Mouse (Mus musculus): ENCODE results near the gene Sgcb.
"Not testable (repeated sequence)": the region's sequence is repeated elsewhere in the genome, so short reads cannot be mapped to it uniquely, and the experiment has no call there.

The Sgcb gene

DNA sequence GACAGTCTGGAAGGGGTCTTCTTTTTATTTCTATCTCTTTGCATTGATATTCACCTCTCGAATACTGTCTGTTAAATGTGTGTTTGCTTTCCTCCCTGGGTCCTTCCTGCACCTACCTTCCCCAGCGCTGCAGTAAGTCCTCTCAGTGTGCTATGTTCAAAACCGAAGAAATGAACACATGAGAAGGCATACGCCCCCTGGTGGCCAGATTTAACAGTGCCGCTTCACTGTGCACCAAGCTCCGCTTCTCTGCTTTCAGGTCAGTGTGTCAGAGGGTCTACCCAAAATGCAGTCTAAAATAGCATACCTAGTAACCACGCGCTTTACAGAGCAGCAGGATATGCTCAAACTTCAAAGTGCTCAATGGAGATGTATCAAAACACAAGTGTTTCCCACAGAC is 14.4 kb downstream of the Sgcb start:
- in situ Hi-C loops (cut with MboI) = loop anchor here (25.0 kb wide), 1 partner anchor 196 kb away; no protein-coding TSS in a partner anchor

DNA sequence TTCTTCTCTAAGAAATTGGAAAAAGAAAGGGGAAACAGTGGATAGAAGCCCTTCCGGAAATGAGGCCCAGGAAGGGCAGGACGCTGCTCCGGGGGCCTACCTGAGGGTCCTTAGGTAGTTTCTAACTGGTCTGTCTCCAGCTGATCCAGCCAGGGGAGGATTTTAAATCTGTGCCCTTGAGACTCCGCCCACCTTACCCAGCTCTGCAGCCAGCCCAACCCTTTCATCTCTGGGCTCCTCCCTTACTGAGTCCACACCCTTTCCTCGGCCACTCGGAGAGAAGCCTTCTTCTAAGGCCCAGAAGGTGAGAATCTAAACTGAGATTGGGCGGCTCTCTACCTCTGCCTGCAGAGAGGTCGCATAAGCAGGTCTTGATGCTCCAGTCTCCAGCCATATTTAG is 15.3 kb downstream of the Sgcb start, which contains the start of gene Lrrc66:
TSS of gene Lrrc66 (minus strand) at position 236 of the 400 bp plus-strand sequence.
- in situ Hi-C loops (cut with MboI) = loop anchor here (25.0 kb wide), 1 partner anchor 195 kb away; no protein-coding TSS in a partner anchor

DNA sequence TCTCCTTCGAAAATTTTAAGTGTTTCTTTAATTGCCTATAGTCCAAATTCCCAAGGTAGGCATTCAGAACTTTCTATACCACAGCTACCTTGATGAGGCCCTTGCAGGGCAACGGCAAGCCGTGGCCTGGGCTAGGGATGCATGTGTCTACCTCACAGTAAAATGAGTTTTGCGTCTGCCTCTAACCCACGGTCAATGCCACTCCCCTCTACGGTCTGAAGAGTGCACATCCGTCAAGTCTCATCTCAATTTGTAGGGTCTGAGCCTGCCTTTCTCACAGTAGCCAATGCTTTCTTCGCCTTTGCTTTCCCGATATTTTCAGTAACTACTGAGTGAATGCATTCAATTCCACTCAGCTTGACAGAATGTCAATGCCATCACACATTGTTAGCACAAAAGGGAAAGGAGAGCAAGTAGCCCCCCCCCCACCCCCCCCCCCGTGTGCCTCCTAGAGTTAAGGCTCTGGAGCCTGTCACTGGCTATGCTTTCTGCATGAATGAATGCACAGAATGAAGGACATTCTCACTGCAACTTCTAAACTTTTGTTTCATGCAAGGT is 16.5 kb downstream of the Sgcb start:
- in situ Hi-C loops (cut with MboI) = loop anchor here (25.0 kb wide), 1 partner anchor 194 kb away; no protein-coding TSS in a partner anchor

DNA sequence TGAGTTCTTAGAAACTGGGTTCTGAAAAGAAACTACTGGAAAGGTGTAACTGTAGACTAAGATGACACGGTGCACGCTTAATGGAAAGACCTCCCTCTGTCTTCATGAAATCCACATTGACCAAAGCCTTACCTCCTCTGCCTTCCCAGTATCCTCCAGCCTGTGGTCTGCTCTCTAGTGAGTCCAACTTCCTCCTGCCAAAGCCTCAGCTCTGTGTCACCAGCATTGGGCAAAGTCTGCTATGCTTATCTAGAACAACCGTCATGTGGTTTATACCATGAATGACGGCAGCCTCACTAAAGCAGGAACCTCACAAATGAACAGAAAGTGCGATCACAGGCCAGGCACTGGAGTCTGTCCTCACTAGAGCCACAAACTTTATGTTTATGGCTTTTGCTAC is 17.4 kb downstream of the Sgcb start:
- in situ Hi-C loops (cut with MboI) = loop anchor here (25.0 kb wide), 1 partner anchor 193 kb away; no protein-coding TSS in a partner anchor

- in situ Hi-C loops (cut with MboI) = loop anchor here (25.0 kb wide), 1 partner anchor 191 kb away; no protein-coding TSS in a partner anchor
Observed at GRCm38 (mm10) chr5:73627991-73628390, 19.6 kb downstream of the Sgcb start.

DNA sequence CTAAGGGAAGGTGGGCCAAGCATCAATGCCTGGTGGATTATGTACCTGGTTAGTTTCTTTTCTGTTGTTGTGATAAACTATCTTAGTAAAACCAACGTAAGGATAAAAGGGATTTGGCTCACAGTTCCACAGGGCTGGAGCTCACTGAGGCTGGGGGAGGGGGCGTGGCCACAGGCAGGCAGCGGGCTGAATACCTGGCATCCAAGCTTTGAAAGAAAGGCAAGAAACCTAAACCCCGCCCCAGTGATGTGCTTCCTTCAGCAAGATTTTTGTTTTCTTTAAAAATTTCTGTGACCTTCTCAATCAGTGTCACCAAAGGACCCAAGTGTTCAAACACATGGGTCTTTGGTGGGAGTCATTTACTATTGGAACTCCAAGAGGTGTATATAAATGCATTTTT is 20.0 kb downstream of the Sgcb start:
- in situ Hi-C loops (cut with MboI) = loop anchor here (25.0 kb wide), 1 partner anchor 190 kb away; no protein-coding TSS in a partner anchor

DNA sequence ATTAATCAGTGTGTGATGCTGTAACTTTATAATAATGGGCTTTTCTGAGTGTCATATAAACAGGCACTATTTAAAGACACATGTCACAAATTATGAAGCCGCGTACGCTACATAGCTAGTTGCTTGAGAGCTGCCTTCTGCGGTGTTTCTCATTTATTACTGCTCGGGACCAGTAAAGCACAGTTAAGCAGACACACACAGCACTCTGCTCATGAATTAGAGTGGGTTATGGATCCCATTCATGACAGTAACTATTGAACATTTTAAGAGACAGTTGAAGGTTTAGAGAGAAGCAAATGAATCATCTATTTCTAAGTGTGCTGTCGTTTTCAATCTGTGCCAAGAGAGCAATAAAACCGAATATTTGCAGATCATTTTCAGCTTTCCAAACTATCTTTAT is 20.7 kb downstream of the Sgcb start:
- in situ Hi-C loops (cut with MboI) = loop anchor here (25.0 kb wide), 1 partner anchor 190 kb away; no protein-coding TSS in a partner anchor

- in situ Hi-C loops (cut with MboI) = loop anchor here (25.0 kb wide), 1 partner anchor 188 kb away; no protein-coding TSS in a partner anchor
Observed at GRCm38 (mm10) chr5:73625505-73625904, 22.1 kb downstream of the Sgcb start.

DNA sequence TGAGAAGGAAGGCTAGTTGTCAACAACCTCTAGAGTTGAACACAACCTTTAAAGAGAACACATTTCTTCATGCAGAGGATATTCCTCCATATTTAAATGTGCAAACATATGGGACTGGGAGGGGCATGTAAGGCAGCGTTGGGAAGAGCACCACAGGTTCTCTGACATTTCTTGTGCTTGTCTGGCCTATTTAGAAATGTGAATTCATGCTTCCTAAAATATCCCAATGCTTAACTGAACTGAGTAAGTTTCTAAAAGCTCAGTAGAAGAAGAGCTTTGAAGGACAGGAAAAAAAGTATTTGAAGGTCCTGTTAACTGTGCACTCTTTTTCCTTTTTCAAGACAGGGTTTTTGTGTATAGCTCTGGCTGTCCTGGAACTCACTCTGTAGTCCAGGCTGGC is 28.6 kb downstream of the Sgcb start:
- in situ Hi-C loops (cut with MboI) = no loop called here

DNA sequence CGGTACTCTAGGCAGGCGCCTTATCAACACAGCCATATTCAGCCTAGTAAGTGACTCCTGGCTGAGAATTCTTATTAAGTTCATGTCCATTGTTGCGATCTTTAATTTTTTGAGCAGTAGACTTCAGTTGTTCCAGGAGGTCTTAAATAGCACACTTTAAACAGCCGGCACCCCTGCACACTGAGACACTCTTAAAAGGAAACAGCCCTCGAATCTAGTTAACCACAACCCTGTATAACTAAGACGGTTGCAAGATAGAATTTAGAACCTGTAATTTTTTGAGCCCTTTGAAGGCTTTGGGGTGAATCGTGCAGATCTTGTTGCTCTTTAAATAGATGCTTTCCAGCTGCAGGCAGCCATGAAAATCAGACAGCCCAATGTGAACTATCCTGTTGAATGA is 32.4 kb downstream of the Sgcb start:
- in situ Hi-C loops (cut with MboI) = no loop called here

DNA sequence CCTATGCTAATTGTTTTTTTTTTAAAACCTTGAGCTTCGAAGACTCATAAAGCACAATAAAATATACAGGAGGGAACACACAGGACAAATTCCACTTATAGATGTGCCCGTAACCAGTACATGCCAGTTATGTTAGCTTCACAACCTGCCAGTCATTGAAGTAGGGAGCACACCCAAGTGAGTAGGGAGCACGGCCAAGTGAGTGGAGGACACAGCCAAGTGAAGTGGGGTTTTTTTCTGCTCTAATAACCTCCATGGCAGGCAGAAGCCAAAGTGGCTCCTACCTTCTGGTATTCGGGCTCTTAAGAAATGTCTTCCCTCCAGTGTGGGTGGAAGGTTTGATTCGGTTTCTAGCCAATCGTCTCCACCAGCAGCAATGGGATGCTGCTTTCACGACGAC is 34.3 kb downstream of the Sgcb start:
- in situ Hi-C loops (cut with MboI) = no loop called here

DNA sequence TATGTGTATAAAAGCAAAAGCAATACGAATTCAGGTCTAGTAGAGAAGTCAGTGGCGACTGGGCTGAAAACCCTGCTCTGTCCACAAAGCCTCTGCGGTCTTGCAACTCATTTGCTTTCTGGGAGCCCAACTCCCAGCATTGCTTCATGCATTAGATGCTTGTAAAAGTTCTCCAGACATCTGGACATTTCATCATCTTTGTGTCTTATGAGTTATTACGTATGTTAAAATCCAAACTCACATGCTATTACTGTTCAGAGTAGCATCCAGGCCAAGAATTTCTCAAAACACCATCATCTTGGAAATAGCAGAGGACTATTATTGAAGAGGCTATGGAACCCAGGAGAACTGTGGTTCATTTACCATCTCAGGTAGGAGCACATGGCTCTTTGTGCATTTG is 36.5 kb downstream of the Sgcb start:
- in situ Hi-C loops (cut with MboI) = no loop called here

GRCm38 (mm10) chr5:73604964-73605363 is 42.6 kb downstream of the Sgcb start:
- in situ Hi-C loops (cut with MboI) = no loop called here

GRCm38 (mm10) chr5:73604542-73604941 is 43.0 kb downstream of the Sgcb start:
- in situ Hi-C loops (cut with MboI) = no loop called here

- in situ Hi-C loops (cut with MboI) = no loop called here
Observed at GRCm38 (mm10) chr5:73602865-73603264, 44.7 kb downstream of the Sgcb start.

- in situ Hi-C loops (cut with MboI) = no loop called here
Observed at GRCm38 (mm10) chr5:73601361-73601763, 46.2 kb downstream of the Sgcb start.

GRCm38 (mm10) chr5:73599991-73600390 is 47.6 kb downstream of the Sgcb start:
- in situ Hi-C loops (cut with MboI) = no loop called here

DNA sequence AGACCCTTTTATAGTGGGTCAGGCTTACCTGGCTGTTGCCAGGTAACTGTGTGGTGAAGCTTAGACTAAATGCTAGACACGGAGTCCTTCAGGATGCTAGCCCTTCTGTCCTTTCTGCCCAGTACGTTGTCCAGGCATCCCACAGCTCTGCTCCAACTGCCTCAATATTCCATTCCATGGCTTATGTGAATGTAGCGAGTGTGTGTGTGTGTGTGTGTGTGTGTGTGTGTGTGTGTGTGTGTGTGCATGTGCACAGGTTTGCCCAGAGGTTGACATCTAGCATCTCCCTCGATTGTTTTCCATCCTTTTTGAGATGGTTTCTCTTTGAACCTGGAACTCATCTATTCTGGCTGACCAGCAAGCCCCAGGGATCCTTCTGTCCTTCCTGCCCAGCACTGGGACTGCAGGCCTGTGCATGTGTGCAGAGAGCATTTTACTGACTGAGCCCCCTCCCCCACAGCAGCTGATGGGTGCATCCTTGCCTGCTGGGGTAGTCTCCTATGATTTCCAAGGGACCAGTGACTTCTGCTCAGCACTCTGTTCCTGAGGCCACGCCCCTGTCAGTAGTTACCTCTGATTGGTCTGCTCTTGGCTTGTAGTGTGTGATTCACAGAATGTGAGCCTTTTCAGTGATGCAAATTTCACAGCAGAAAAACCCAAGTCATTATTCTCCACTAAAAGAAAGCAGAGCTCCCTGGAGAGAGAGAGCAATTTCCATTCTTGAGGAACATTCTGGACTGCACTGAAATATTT is 48.5 kb downstream of the Sgcb start:
- in situ Hi-C loops (cut with MboI) = no loop called here

DNA sequence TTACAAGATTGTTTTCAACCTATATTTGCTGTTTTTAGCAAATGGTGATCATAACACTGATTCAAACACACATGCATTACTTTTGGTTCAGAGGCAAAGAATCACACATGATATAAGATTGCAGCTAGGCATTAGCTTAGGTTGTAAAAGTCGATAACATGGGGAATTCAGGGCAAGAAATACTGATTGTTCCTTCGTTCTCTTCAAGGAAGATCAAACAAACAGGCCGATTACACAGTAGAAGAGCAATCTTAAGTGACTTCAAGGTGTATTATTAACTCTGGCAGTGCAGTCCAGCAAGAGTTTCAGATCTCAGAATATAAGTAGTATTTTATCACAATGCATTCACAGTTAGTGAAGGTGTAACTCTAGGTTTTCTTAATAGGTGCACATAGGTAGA is 60.5 kb downstream of the Sgcb start:
- in situ Hi-C loops (cut with MboI) = no loop called here

GRCm38 (mm10) chr5:73586597-73586996 is 61.0 kb downstream of the Sgcb start:
- in situ Hi-C loops (cut with MboI) = no loop called here

GRCm38 (mm10) chr5:73585212-73586115 is 62.1 kb downstream of the Sgcb start:
- in situ Hi-C loops (cut with MboI) = no loop called here

DNA sequence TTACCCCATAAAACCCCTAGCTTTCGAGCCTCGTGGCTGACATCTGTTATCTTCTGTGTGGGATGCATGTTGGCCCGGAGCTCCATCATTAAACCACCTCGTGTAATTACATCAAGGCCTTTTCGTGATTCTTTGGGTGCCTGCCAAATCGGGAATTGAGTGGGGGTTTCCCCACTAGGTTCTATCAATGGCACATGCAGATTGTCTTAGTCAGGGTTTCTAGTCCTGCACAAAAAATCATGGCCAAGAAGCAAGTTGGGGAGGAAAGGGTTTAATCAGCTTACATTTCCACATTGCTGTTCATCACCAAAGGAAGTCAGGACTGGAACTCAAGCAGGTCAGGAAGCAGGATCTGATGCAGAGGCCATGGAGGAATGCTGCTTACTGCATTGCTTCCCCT is 63.6 kb downstream of the Sgcb start:
- in situ Hi-C loops (cut with MboI) = not testable (repeated sequence)

Measured in mature B cell (primary cell).